Mouse (Mus musculus) embryonic facial prominence, embryonic 15.5 days (tissue): ENCODE results near the gene Borcs7. TPM values are rescaled to one million over a fixed set of nuclear protein-coding genes. Genes with fewer than 3 reads are reported as not detected.

Experiments
- ATAC-seq: fragments of 200-750 bp; cut with Nextera tagmentation; 2 replicates; pipeline ENCODE4 v1.8.0; 2017; ENCODE audit warnings: low read depth, moderate TSS enrichment; ENCODE audit not compliant: insufficient number of reproducible peaks, low FRiP score, low TSS enrichment
- H3K27ac ChIP-seq: fragments of 300-500 bp; sonication (generic); replicated peaks from 2 replicates; pipeline ENCODE4 v1.5.1; 2015; ENCODE audit warnings: mild to moderate bottlenecking, inconsistent platforms
- H3K27me3 ChIP-seq: fragments of 300-500 bp; sonication (generic); 2 replicates; pipeline ENCODE4 v1.6.1; 2015; ENCODE audit warnings: inconsistent platforms
- H3K36me3 ChIP-seq: fragments of 300-500 bp; sonication (generic); 2 replicates; pipeline ENCODE4 v1.6.1; 2015; ENCODE audit warnings: mild to moderate bottlenecking, inconsistent platforms
- H3K4me1 ChIP-seq: fragments of 300-500 bp; sonication (generic); 2 replicates; pipeline ENCODE4 v1.6.1; 2015; ENCODE audit warnings: inconsistent platforms
- H3K4me2 ChIP-seq: fragments of 300-500 bp; sonication (generic); replicated peaks from 2 replicates; pipeline ENCODE4 v1.6.1; 2015; ENCODE audit warnings: mild to moderate bottlenecking, inconsistent platforms
- H3K4me3 ChIP-seq: fragments of 300-500 bp; sonication (generic); replicated peaks from 2 replicates; pipeline ENCODE4 v1.5.1; 2015; ENCODE audit warnings: mild to moderate bottlenecking, inconsistent platforms
- H3K9ac ChIP-seq: fragments of 300-500 bp; sonication (generic); 2 replicates; pipeline ENCODE4 v1.6.1; 2015; ENCODE audit warnings: inconsistent platforms
- H3K9me3 ChIP-seq: fragments of 300-500 bp; sonication (generic); replicated peaks from 2 replicates; pipeline ENCODE4 v1.6.1; 2016; ENCODE audit warnings: inconsistent platforms
- WGBS: fragments of 180-500 bp; shearing (Covaris S2); methylation state at CpG from one replicate; pipeline ENCODE4 v1.1.7; 2015; 5-methylcytosine and 5-hydroxymethylcytosine counted together
- polyA plus RNA-seq: library from polyadenylated mRNA; unstranded; fragments of >200 nt; fragmentation: Nextera tagmentation; extraction: Ambion mirVana; gene quantifications from 2 replicates; pipeline ENCODE4 v1.2.1, GENCODE M21; 2015

The Borcs7 gene
- polyA plus RNA-seq, 1 experiment from 2014 or later, result 16.3 TPM

GRCm38 (mm10) chr19:46665474-46665873, 24.2 kb upstream of the Borcs7 start:
- Histone ChIP-seq H3K9ac (no peak overlapping the region), H3K9me3 (no peaks in the 10 kb centered on the region), H3K27ac (no peak overlapping the region), H3K4me3 (no peak overlapping the region), H3K36me3 (no peaks in the 10 kb centered on the region), H3K27me3 (no peaks in the 10 kb centered on the region), H3K4me2 (no peak overlapping the region), H3K4me1 (peaks cover 11% of the 10 kb centered on the region; the same call in 1 of the 2 replicates)
- 37% methylated on average over 7 of the region's 7 CpGs for WGBS
- ATAC-seq, result no peak

- 73% methylated on average over 11 of the region's 11 CpGs for WGBS
- no peak overlapping the region for H3K27ac ChIP-seq
- peaks cover 9% of the 10 kb centered on the region; the same call in 1 of the 2 replicates for H3K27me3 ChIP-seq
- H3K4me2 ChIP-seq, result no peak overlapping the region
- no peaks in the 10 kb centered on the region for H3K9me3 ChIP-seq
- ATAC-seq, result no peak
- H3K4me1 ChIP-seq, result peaks cover 10% of the 10 kb centered on the region; the same call in 1 of the 2 replicates
- H3K9ac ChIP-seq, result no peak overlapping the region
- H3K4me3 ChIP-seq, result no peak overlapping the region
- no peaks in the 10 kb centered on the region for H3K36me3 ChIP-seq
These were observed 22.4 kb upstream of the Borcs7 start for GRCm38 (mm10) chr19:46667300-46667699.

GRCm38 (mm10) chr19:46668263-46668662, 21.4 kb upstream of the Borcs7 start:
- ATAC-seq, result no peak; the same call in 1 of the 2 replicates

GRCm38 (mm10) chr19:46669802-46670201, 19.9 kb upstream of the Borcs7 start:
- Histone ChIP-seq H3K9me3 (no peaks in the 10 kb centered on the region), H3K4me1 (peaks cover 7% of the 10 kb centered on the region; the same call in 1 of the 2 replicates), H3K36me3 (no peaks in the 10 kb centered on the region), H3K27ac (no peak overlapping the region), H3K27me3 (peaks cover 10% of the 10 kb centered on the region; the same call in 1 of the 2 replicates), H3K4me3 (no peak overlapping the region), H3K9ac (no peak overlapping the region), H3K4me2 (no peak overlapping the region)
- ATAC-seq, result no peak
- WGBS, result 87% methylated on average over 5 of the region's 5 CpGs

More at GRCm38 (mm10) chr19:46668263-46668662, 21.4 kb upstream of the Borcs7 start:
- Histone ChIP-seq H3K36me3 (no peaks in the 10 kb centered on the region), H3K27me3 (peaks cover 10% of the 10 kb centered on the region; the same call in 1 of the 2 replicates), H3K27ac (no peak overlapping the region), H3K4me3 (no peak overlapping the region), H3K4me1 (peaks cover 7% of the 10 kb centered on the region; the same call in 1 of the 2 replicates), H3K9ac (no peak overlapping the region), H3K4me2 (no peak overlapping the region), H3K9me3 (no peaks in the 10 kb centered on the region)
- WGBS, result 76% methylated on average over 10 of the region's 10 CpGs

- no peak overlapping the region for H3K27ac ChIP-seq
- peaks cover 10% of the 10 kb centered on the region; the same call in 1 of the 2 replicates for H3K27me3 ChIP-seq
- H3K9me3 ChIP-seq, result no peaks in the 10 kb centered on the region
- H3K4me2 ChIP-seq, result no peak overlapping the region
- no peaks in the 10 kb centered on the region for H3K36me3 ChIP-seq
- 20% methylated on average over 13 of the region's 13 CpGs for WGBS
- H3K4me1 ChIP-seq, result 0 out of 2 replicates have a peak, but pooled peaks cover 1% of the 10 kb centered on the region
- ATAC-seq, result 0 out of 2 replicates have a peak, but pooled peaks have one; percentile 65
- no peak overlapping the region for H3K9ac ChIP-seq
- no peak overlapping the region for H3K4me3 ChIP-seq
These were observed 19.0 kb upstream of the Borcs7 start for GRCm38 (mm10) chr19:46670691-46671090.

GRCm38 (mm10) chr19:46672766-46673418, 16.8 kb upstream of the Borcs7 start, which contains the start of gene Cyp17a1:
Cyp17a1 (minus strand) TSS chr19:46673172.
- 49% methylated on average over 5 of the region's 5 CpGs for WGBS
- Histone ChIP-seq H3K36me3 (no peaks in the 10 kb centered on the region), H3K9me3 (no peaks in the 10 kb centered on the region), H3K9ac (no peak within 1 kb of the TSS), H3K27me3 (peaks cover 10% of the 10 kb centered on the region; the same call in 1 of the 2 replicates), H3K4me2 (no peak within 1 kb of the TSS), H3K27ac (no peak within 1 kb of the TSS), H3K4me1 (no peaks in the 10 kb centered on the region), H3K4me3 (no peak within 1 kb of the TSS)
- no peak for ATAC-seq

- ATAC-seq, result no peak
- H3K27me3 ChIP-seq, result peaks cover 10% of the 10 kb centered on the region; the same call in 1 of the 2 replicates
- no peak overlapping the region for H3K9ac ChIP-seq
- H3K4me1 ChIP-seq, result no peaks in the 10 kb centered on the region
- H3K4me3 ChIP-seq, result no peak overlapping the region
- no peak overlapping the region for H3K4me2 ChIP-seq
- 69% methylated on average over 3 of the region's 3 CpGs for WGBS
- H3K36me3 ChIP-seq, result no peaks in the 10 kb centered on the region
- H3K27ac ChIP-seq, result no peak overlapping the region
- H3K9me3 ChIP-seq, result no peaks in the 10 kb centered on the region
These were observed 14.1 kb upstream of the Borcs7 start for GRCm38 (mm10) chr19:46675641-46676040.

GRCm38 (mm10) chr19:46679720-46680383, 9.9 kb upstream of the Borcs7 start:
- H3K36me3 ChIP-seq, result no peaks in the 10 kb centered on the region
- no peak overlapping the region for H3K4me2 ChIP-seq
- WGBS, result 52% methylated on average over 12 of the region's 12 CpGs
- no peak overlapping the region for H3K9ac ChIP-seq
- H3K27ac ChIP-seq, result no peak overlapping the region
- no peak for ATAC-seq
- H3K27me3 ChIP-seq, result no peaks in the 10 kb centered on the region
- H3K4me1 ChIP-seq, result no peaks in the 10 kb centered on the region
- no peaks in the 10 kb centered on the region for H3K9me3 ChIP-seq
- H3K4me3 ChIP-seq, result no peak overlapping the region

- Histone ChIP-seq H3K27ac (peak overlapping the region; percentile 80; the same call in 1 of the 2 replicates), H3K4me1 (peaks cover 9% of the 10 kb centered on the region; the same call in 1 of the 2 replicates)
These were observed 681 bp downstream of the Borcs7 start for GRCm38 (mm10) chr19:46690387-46690786.

GRCm38 (mm10) chr19:46691078-46691477, 1.4 kb downstream of the Borcs7 start:
- Histone ChIP-seq H3K9ac (no peak overlapping the region), H3K36me3 (no peaks in the 10 kb centered on the region; the same call in 1 of the 2 replicates), H3K27ac (no peak overlapping the region), H3K27me3 (no peaks in the 10 kb centered on the region), H3K4me2 (no peak overlapping the region), H3K4me3 (no peak overlapping the region), H3K4me1 (peaks cover 9% of the 10 kb centered on the region; the same call in 1 of the 2 replicates), H3K9me3 (no peaks in the 10 kb centered on the region)
- WGBS, result 68% methylated on average over 2 of the region's 2 CpGs
- ATAC-seq, result no peak

More at GRCm38 (mm10) chr19:46690387-46690786, 681 bp downstream of the Borcs7 start:
- ATAC-seq, result no peak
- H3K27me3 ChIP-seq, result no peaks in the 10 kb centered on the region
- peak overlapping the region; percentile 71 for H3K4me3 ChIP-seq
- WGBS, result 76% methylated on average over 11 of the region's 11 CpGs
- H3K9me3 ChIP-seq, result no peaks in the 10 kb centered on the region
- H3K36me3 ChIP-seq, result no peaks in the 10 kb centered on the region; the same call in 1 of the 2 replicates
- peak overlapping the region; percentile 62 for H3K4me2 ChIP-seq
- peak overlapping the region; percentile 58 for H3K9ac ChIP-seq

- no peak overlapping the region for H3K4me3 ChIP-seq
- H3K4me2 ChIP-seq, result no peak overlapping the region
- H3K4me1 ChIP-seq, result peaks cover 9% of the 10 kb centered on the region; the same call in 1 of the 2 replicates
- no peak overlapping the region for H3K27ac ChIP-seq
- no peaks in the 10 kb centered on the region for H3K27me3 ChIP-seq
- H3K9ac ChIP-seq, result no peak overlapping the region
- ATAC-seq, result no peak
- no peaks in the 10 kb centered on the region; the same call in 1 of the 2 replicates for H3K36me3 ChIP-seq
- no peaks in the 10 kb centered on the region for H3K9me3 ChIP-seq
- 82% methylated on average over 4 of the region's 4 CpGs for WGBS
These were observed 3.4 kb downstream of the Borcs7 start for GRCm38 (mm10) chr19:46693146-46693545.
